Mouse (Mus musculus): ENCODE measurements at regions not wholly inside any gene's neighbourhood (a gene's known extent, or its start where the extent isn't known, plus 50 kb on each side); places are given as distances from the start of the nearest gene placed in this dataset.

DNA sequence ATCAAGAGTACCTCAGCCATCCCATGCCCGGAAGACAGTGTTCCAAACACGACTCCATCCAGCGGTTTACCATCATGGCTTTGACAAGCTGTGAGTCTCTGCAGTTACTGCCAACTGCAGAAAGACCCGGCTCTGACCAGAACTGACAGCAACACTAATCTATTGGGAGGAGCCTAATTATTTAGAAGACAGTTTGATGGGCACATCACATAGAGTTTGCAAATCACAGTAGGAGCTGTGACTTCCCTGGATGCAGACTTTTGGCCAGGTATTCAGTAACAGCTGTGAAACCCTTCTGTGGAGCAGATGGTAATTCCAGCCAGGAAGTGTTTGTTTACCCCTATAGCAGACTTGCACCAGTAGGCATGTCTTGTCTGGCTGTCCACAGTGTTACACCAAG is 55.8 kb upstream of the Adra1d start:
- no peak overlapping the region for H3K4me3 ChIP-seq (replicated peaks)
- TF ChIP-seq GATA1 (IDR thresholded peaks at IDR 0.05; ENCODE audit: borderline replicate concordance, low read length) = no peak
- peaks cover 9% of the 10 kb centered on the region for H3K27me3 ChIP-seq (replicated peaks)
- H3K9me3 ChIP-seq = no peaks in the 10 kb centered on the region
- H3K4me1 ChIP-seq = no peaks in the 10 kb centered on the region
- H3K36me3 ChIP-seq (replicated peaks; ENCODE audit: low read length) = no peaks in the 10 kb centered on the region

- no peaks in the 10 kb centered on the region for H3K4me1 ChIP-seq
- TF ChIP-seq FLI1 (IDR thresholded peaks at IDR 0.05; ENCODE audit: low read length) (no peak), GATA1 (IDR thresholded peaks at IDR 0.05; ENCODE audit: borderline replicate concordance, low read length) (no peak)
- no peaks in the 10 kb centered on the region for H3K36me3 ChIP-seq (replicated peaks; ENCODE audit: low read length)
- H3K9me3 ChIP-seq = no peaks in the 10 kb centered on the region
- peaks cover 14% of the 10 kb centered on the region for H3K27me3 ChIP-seq (replicated peaks)
- H3K4me3 ChIP-seq (replicated peaks) = no peak overlapping the region
Observed at GRCm38 (mm10) chr2:131612486-131612885, 50.4 kb upstream of the Adra1d start.

All from megakaryocyte, embryonic 14.5 days (primary cell).